Mouse (Mus musculus) lung, postnatal 0 days (tissue): ENCODE measurements around the gene Myo1h. TPM values are rescaled to one million over a fixed set of nuclear protein-coding genes. Genes with fewer than 3 reads are reported as not detected.

ENCODE experiments used
- ATAC-seq: fragments of 200-750 bp; cut with Nextera tagmentation; 2 replicates; pipeline ENCODE4 v1.8.0; 2017; ENCODE audit warnings: moderate library complexity
- DNase-seq: peaks from one replicate; pipeline ENCODE4 v3.0.0-alpha.2; 2016; ENCODE audit warnings: low spot score
- H3K27ac ChIP-seq: fragments of 300-500 bp; sonication (generic); 2 replicates; pipeline ENCODE4 v1.5.1; 2014; ENCODE audit warnings: antibody characterized with exemption, mild to moderate bottlenecking, low read length, mixed read lengths
- H3K27me3 ChIP-seq: fragments of 300-500 bp; sonication (generic); replicated peaks from 2 replicates; pipeline ENCODE4 v1.6.1; 2014; ENCODE audit warnings: low read length, mixed read lengths; ENCODE audit not compliant: insufficient read depth
- H3K36me3 ChIP-seq: fragments of 300-500 bp; sonication (generic); 2 replicates; pipeline ENCODE4 v1.6.1; 2014; ENCODE audit warnings: low read length, mixed read lengths; ENCODE audit not compliant: insufficient read depth
- H3K4me1 ChIP-seq: fragments of 300-500 bp; sonication (generic); 2 replicates; pipeline ENCODE4 v1.6.1; 2014; ENCODE audit warnings: antibody characterized with exemption, low read depth, low read length, mixed read lengths; ENCODE audit not compliant: insufficient read depth
- H3K4me2 ChIP-seq: fragments of 300-500 bp; sonication (generic); replicated peaks from 2 replicates; pipeline ENCODE4 v1.6.1; 2014; ENCODE audit warnings: low read depth, mild to moderate bottlenecking, low read length, moderate library complexity, mixed read lengths
- H3K4me3 ChIP-seq: fragments of 300-500 bp; sonication (generic); 2 replicates; pipeline ENCODE4 v1.5.1; 2014; ENCODE audit warnings: low read depth, low read length
- H3K9ac ChIP-seq: fragments of 300-500 bp; sonication (generic); replicated peaks from 2 replicates; pipeline ENCODE4 v1.6.1; 2014; ENCODE audit warnings: low read depth, mild to moderate bottlenecking
- H3K9me3 ChIP-seq: fragments of 300-500 bp; sonication (generic); 2 replicates; pipeline ENCODE4 v1.6.1; 2016; ENCODE audit warnings: low read length, mixed read lengths
- CTCF ChIP-seq: IDR thresholded peaks from 2 replicates; pipeline ENCODE4 v1.5.1; 2016; ENCODE audit warnings: antibody characterized with exemption, mild to moderate bottlenecking
- EP300 ChIP-seq: IDR thresholded peaks from 2 replicates; pipeline ENCODE4 v1.6.1; 2016; ENCODE audit warnings: antibody characterized with exemption, mild to moderate bottlenecking, control low read depth
- WGBS: fragments of 180-500 bp; shearing (Covaris S2); extraction: QIAGEN DNeasy Blood & Tissue Kit; methylation state at CpG from one replicate; pipeline ENCODE4 v1.1.7; 2014; 5-methylcytosine and 5-hydroxymethylcytosine counted together
- polyA plus RNA-seq: library from polyadenylated mRNA; unstranded; fragments of >200 nt; fragmentation: Nextera tagmentation; extraction: Ambion mirVana; gene quantifications from 2 replicates; pipeline ENCODE4 v1.2.1, GENCODE M21; 2015

Gene Myo1h
- polyA plus RNA-seq, 1 experiment from 2014 or later = 3.4 TPM

DNA sequence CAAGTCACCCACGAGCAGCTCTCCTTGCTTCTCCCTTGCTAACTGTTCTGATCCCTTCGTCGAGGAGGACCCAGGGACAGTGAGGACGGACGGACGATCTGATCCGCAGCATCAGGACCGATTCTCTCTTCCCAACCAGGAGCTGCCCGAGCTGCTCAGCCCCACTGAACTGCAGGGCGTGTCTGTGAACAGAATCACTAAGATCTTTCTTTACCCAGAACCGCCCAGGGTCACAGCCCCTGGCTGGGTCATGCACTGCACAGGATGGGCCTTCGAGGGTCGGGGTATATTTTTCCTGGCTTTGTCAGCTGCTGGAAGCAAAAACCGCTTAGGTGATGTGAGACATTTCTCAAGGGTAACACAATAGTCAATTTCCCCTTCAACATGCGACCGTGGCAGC is 13.0 kb upstream of the Myo1h start:
- Histone ChIP-seq H3K27ac (no peak overlapping the region), H3K27me3 (peaks cover 47% of the 10 kb centered on the region), H3K36me3 (no peaks in the 10 kb centered on the region), H3K9ac (no peak overlapping the region), H3K9me3 (no peaks in the 10 kb centered on the region), H3K4me1 (peaks cover 6% of the 10 kb centered on the region; the same call in 1 of the 2 replicates), H3K4me3 (no peak overlapping the region), H3K4me2 (no peak overlapping the region)
- no peak for DNase-seq
- no peak for TF ChIP-seq EP300
- no peak for TF ChIP-seq CTCF
- ATAC-seq = no peak
- 37% methylated on average over 16 of the region's 16 CpGs for WGBS

DNA sequence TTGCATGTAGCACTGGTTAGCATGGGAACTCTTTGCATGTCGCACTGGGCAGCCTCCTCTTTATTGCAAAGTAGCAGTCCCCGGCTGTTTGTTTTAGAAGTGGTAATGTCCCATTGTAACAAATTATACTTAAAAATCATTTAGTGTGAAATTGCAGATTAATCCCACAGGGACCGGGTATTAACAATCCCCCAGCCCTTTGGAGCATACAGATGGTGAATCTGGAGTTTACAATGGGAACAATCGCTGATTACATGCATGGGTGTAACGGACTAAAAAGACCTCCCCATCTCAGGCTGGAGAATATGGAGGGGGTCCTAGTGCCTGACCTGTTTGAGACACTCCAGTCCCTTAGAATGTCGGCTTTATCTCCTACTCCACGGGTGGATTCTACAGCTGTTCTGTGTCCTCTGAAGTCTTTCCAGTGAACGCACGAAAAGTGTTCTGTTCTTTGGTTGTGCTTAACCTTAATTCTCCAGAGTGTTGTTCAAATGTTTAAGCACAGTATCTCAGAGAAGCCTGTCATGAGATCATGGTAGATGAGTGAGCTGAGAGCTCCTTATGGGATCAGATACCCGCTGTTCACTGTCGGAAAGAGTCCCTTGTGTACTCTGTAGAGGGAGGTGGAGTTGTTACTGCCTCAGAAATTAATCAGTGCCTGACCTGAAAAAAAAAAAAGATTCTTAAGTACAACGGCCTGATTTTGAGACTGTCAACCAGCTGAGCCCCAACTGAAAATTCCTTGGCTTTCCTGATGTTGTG is 9.4 kb upstream of the Myo1h start:
- DNase-seq = no peak
- 42% methylated on average over 12 of the region's 12 CpGs for WGBS
- no peak overlapping the region for H3K4me3 ChIP-seq
- no peaks in the 10 kb centered on the region for H3K36me3 ChIP-seq
- H3K9ac ChIP-seq = no peak overlapping the region
- no peak overlapping the region for H3K27ac ChIP-seq
- TF ChIP-seq EP300 = no peak
- TF ChIP-seq CTCF = no peak
- H3K4me1 ChIP-seq = no peaks in the 10 kb centered on the region
- no peak overlapping the region for H3K4me2 ChIP-seq
- ATAC-seq = no peak
- H3K9me3 ChIP-seq = no peaks in the 10 kb centered on the region
- H3K27me3 ChIP-seq = peaks cover 17% of the 10 kb centered on the region

DNA sequence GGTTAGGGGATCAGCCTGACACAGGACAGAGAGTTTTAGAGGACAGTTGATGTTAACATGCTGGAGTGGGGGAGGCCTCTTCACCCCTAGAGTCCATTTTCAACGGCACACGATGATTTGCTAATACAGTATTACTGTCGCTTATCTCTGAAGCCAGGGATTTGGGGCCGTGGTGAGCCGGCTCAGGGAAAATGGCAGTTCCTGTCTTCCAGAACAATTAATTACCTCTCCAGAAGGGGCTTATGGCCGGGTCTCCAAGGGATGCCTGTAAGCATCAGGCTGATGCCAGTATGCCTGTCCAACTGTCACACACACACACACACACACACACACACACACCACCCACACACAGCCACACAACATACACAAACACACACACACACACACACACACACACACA is 6.6 kb upstream of the Myo1h start:
- WGBS = 30% methylated on average over 6 of the region's 6 CpGs
- no peak for ATAC-seq
- H3K4me1 ChIP-seq = no peaks in the 10 kb centered on the region
- TF ChIP-seq EP300 = no peak
- no peak for TF ChIP-seq CTCF
- H3K4me2 ChIP-seq = no peak overlapping the region
- DNase-seq = no peak
- no peak overlapping the region for H3K4me3 ChIP-seq
- peaks cover 4% of the 10 kb centered on the region; the same call in 1 of the 2 replicates for H3K27me3 ChIP-seq
- H3K36me3 ChIP-seq = no peaks in the 10 kb centered on the region
- no peak overlapping the region for H3K27ac ChIP-seq
- no peaks in the 10 kb centered on the region for H3K9me3 ChIP-seq
- H3K9ac ChIP-seq = no peak overlapping the region

DNA sequence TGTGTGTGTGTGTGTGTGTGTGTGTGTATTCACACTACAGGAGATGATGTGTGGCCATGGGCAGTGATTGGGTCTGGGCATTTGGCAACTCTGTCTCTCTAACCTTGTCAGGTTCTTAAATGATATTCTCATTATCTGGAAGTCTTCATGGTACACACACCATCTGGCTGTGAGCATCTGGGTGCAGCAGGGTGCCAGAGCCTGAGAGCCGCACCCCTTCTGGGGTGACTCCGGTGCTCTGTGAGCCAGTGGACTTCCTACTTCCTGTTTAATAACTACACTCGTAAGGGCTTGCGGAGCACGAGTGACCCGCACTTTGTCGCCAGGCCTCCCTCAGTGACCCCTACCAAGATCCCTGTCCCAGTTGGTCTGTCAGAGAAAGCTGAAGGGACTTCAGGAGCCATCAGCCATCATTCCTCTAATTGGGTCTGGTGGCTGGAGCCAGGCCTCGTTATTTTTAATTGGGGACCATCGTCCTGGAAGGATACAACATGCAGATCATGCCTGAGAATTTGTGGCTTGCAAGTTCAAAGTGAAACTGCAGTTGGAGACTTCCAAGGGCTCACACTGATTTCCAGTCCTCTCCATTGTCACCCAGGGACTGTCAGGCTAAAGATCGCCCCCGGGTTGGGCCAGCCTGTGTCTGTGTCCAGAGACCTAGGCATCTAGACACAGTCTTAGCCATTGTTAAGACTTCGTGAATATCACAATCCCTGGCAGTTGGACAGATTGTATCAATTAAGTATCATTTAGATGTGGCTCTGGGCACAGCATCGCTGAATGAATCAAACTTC is 4.2 kb upstream of the Myo1h start:
- TF ChIP-seq CTCF (no peak), EP300 (no peak)
- Histone ChIP-seq H3K27ac (no peak overlapping the region), H3K9ac (no peak overlapping the region), H3K36me3 (no peaks in the 10 kb centered on the region), H3K4me1 (no peaks in the 10 kb centered on the region), H3K4me2 (no peak overlapping the region), H3K27me3 (no peaks in the 10 kb centered on the region), H3K4me3 (no peak overlapping the region), H3K9me3 (no peaks in the 10 kb centered on the region)
- ATAC-seq (no peak), DNase-seq (no peak)
- 63% methylated on average over 13 of the region's 13 CpGs for WGBS

DNA sequence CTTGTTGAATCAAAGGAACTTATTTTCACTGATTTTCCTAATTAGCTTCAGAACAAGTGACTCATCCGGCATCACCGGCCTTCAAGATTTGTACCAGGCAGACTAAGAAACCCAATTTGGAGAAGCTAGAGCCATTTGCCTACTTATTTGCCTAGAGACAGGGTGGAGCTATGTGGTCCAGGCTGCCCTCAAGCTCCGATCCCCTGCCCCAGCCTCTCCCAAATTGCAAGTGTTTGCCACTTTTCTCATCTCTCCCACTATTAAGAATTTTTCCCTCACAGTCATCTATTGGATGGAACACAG is 3.6 kb upstream of the Myo1h start:
- Histone ChIP-seq H3K9me3 (no peaks in the 10 kb centered on the region), H3K4me3 (no peak overlapping the region), H3K4me2 (no peak overlapping the region), H3K4me1 (no peaks in the 10 kb centered on the region), H3K9ac (no peak overlapping the region), H3K27me3 (no peaks in the 10 kb centered on the region), H3K36me3 (no peaks in the 10 kb centered on the region), H3K27ac (no peak overlapping the region)
- TF ChIP-seq EP300 (no peak), CTCF (no peak)
- ATAC-seq (no peak), DNase-seq (no peak)
- 96% methylated on average over 3 of the region's 3 CpGs for WGBS

DNA sequence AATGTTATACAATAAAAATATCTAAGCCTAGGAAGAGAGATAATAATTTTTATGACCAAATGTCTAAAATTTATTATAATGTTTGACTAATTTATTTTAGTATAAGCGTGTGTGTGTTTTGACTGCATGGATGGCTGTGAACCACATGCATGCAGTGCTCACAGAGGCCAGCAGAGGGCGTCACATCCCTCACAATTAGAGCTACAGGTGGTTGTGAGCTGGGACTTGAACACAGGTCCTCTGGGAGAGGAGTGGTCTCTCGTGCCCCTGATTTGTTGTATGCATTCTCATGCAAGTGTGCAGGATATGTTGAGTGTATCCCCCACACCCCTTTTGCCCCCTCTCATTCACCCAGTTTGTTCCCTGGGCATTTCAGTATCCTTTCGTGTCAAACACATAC is 2.9 kb upstream of the Myo1h start:
- no peak for DNase-seq
- TF ChIP-seq CTCF = peak; percentile 37
- TF ChIP-seq EP300 = no peak
- H3K4me1 ChIP-seq = no peaks in the 10 kb centered on the region
- WGBS = 73% methylated on average over 4 of the region's 4 CpGs
- H3K27me3 ChIP-seq = no peaks in the 10 kb centered on the region
- H3K36me3 ChIP-seq = no peaks in the 10 kb centered on the region
- no peak overlapping the region for H3K4me3 ChIP-seq
- H3K27ac ChIP-seq = no peak overlapping the region
- H3K9ac ChIP-seq = no peak overlapping the region
- H3K4me2 ChIP-seq = no peak overlapping the region
- no peaks in the 10 kb centered on the region for H3K9me3 ChIP-seq
- ATAC-seq = no peak
